Mouse (Mus musculus) natural killer cell, adult 2 months (primary cell): ENCODE results near the gene Sema4g.

Experiments used
- DNase-seq, 2 experiments: peaks; one replicate each; pipeline ENCODE4 v3.0.0; 2022; ENCODE audit warnings: low spot score in 2 of 2

The Sema4g gene

DNA sequence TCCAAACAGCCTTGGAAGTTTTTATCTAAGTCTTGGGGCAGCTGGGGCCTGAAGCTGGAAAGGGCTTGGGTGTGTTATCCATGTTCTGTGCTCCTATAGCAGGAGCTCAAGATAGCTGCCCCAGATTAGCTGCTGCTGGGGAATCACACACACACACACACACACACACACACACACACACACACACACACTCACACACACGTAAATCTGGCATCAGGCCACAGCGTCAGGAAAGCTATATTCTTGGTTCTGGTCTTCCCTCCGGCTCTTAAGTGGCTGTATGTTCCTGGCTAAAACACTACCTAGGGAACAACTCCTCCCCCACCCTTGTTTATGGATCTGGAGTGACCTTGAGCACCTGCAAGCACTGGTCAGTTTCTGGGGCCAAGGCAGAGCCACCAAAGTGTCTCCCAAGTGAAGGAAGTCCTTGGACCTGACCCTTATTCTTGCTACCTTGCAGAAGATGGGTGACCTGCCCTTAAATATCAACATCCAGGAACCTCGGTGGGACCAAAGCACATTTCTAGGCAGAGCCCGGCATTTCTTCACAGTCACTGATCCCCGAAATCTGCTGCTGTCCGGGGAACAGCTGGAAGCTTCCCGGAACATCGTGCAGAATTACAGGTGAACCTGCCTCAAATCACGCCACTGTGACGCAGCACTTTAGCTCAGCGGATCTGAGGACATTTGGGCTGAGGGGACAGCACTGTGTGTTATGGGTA, 59.9 kb downstream of the Sema4g start:
- no peak for DNase-seq

DNA sequence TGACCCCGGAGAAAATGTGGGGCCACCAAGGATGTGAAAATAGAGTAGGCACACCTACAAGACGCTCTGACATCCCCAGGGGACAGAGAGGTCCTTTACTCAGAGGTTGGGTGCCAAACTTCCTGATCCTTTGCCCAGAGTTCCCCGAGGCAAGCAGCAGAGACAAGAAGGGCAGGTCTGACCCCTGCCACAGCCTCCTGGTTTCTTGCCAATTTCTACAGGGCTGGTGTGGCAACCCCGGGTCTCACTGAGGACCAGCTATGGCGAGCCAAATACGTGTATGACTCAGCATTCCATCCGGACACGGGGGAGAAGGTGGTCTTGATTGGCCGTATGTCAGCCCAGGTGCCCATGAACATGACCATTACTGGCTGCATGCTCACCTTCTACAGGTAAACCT, 60.6 kb downstream of the Sema4g start:
- no peak for DNase-seq
